Mouse (Mus musculus) C2C12 (cell line): Measurements from ENCODE around the gene Sfta2.

Experiments used
- CEBPB ChIP-seq: IDR thresholded peaks from one replicate; pipeline ENCODE4 v1.6.1; 2011; ENCODE audit warnings: low read depth, mild to moderate bottlenecking, control low read depth, moderate library complexity
- CTCF ChIP-seq: IDR thresholded peaks from one replicate; pipeline ENCODE4 v1.5.1; 2011; ENCODE audit not compliant: control insufficient read depth, insufficient read depth, insufficient read length
- MAX ChIP-seq: IDR thresholded peaks from one replicate; pipeline ENCODE4 v1.6.1; 2011; ENCODE audit warnings: mild to moderate bottlenecking, control low read depth
- MYOD1 ChIP-seq: IDR thresholded peaks from one replicate; pipeline ENCODE4 v1.6.1; 2011; ENCODE audit warnings: low read depth; ENCODE audit not compliant: control insufficient read depth, insufficient read length

DNA sequence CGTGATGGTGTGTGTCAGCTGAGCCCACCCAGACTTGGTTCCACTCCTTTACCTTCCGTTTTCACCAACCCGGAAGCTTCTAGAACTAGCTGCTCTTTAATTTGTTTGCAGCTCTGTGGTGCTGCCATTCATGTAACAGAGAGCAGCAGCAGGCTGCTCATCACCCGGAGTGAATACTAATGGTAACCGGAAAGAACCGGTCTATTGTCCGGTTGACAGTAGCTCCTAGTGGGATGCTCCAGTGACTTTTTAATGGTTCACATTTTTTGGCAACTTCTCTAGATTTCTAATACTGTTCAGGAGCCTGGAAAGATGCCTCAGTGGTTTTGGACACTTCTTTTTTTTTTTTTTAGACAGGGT lies 10.2 kb upstream of the Sfta2 start:
- TF ChIP-seq CTCF (no peak), CEBPB (no peak), MYOD1 (no peak), MAX (no peak)
